Mouse (Mus musculus) small intestine, adult 2 months (tissue): ENCODE results near the gene Ikbke.

ENCODE experiments used
- CTCF ChIP-seq: fragments of 200-500 bp; IDR thresholded peaks from 2 replicates; pipeline ENCODE4 v1.5.1; 2012; ENCODE audit warnings: low read depth, mild to moderate bottlenecking, control low read depth, inconsistent platforms, low read length, moderate library complexity, mixed read lengths; ENCODE audit not compliant: insufficient replicate concordance, insufficient read length; ENCODE audit errors: extremely low read depth
- POLR2A ChIP-seq: fragments of 200-500 bp; IDR thresholded peaks from 2 replicates; pipeline ENCODE4 v1.6.1; 2012; ENCODE audit warnings: low read depth, mild to moderate bottlenecking, control low read depth, inconsistent platforms, low read length, moderate library complexity

DNA sequence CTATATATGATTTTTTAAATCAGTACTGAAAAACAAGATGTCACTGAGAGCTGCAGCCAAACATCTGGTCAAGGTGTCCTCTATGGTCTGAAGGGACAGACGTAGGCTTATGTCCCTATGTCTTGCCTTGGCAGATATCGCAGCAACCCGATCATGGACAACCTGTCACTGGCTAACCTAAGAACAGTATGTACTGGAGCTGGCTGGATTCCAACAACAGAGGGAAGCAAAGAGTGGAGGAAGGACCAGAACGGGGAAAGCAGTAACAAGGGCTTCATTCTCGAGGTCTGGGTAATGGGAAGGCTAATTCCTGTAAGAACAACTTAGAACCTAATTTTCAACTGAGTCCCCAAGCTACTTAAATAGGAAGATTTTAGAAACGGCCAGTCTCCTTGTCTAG lies 9.5 kb upstream of the Ikbke start:
- no peak for TF ChIP-seq POLR2A
- no peak for TF ChIP-seq CTCF
